Mouse (Mus musculus) liver, adult 2 months (tissue): ENCODE measurements around the gene Uckl1.

ENCODE experiments used
- CTCF ChIP-seq: fragments of 200-500 bp; IDR thresholded peaks from 2 replicates; pipeline ENCODE4 v1.5.1; 2011; ENCODE audit warnings: low read depth, low read length, control low read depth
- POLR2A ChIP-seq: fragments of 200-500 bp; IDR thresholded peaks from 2 replicates; pipeline ENCODE4 v1.6.1; 2011; ENCODE audit warnings: low read length, control low read depth; ENCODE audit not compliant: insufficient read depth; ENCODE audit errors: extremely low read depth

DNA sequence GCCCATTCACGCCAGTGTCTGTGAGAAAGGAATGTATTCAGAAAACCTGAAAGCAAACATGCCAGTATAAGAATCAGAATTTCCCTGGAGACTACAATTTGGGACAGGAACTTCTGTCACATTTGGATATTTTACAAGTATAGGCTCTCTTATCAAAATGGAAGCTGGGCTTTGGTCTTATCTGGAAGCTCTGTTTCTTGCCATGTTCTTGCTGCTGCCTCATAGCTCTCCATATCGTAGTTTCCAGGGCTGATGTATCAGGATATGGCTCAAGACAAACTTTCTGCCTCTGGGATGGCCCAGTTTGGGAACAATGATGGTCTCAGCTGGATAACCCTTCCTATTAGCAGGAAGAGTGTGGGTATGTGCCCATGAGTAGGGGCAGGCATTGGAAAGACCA, 8.1 kb downstream of the Uckl1 start:
- TF ChIP-seq POLR2A (no peak), CTCF (no peak)
